Mouse (Mus musculus): ENCODE measurements around the gene Zscan25. TPM values are rescaled to one million over a fixed set of nuclear protein-coding genes. Genes with fewer than 3 reads are reported as not detected.
"Not testable (repeated sequence)": the region's sequence is repeated elsewhere in the genome, so short reads cannot be mapped to it uniquely, and the experiment has no call there.

Gene Zscan25
- total and polyA plus RNA-seq, 3 experiments: 15.1 to 26.5 TPM; not detected in 1

- H3K27ac ChIP-seq (ENCODE audit: control insufficient read depth, low read depth, low read length): no peak overlapping the region
- H3K4me3 ChIP-seq (ENCODE audit: control insufficient read depth in 1 of 2, insufficient read depth in 1 of 2, low read depth in 2 of 2, low read length in 2 of 2): no peak overlapping the region
- peaks cover 2 to 18% of the 10 kb centered on the region in 2 experiments; a peak in 3 of 4 replicates for H3K36me3 ChIP-seq (ENCODE audit: control insufficient read depth in 1 of 2, insufficient read depth in 2 of 2, low read length in 2 of 2)
- no peaks in the 10 kb centered on the region for H3K4me1 ChIP-seq (ENCODE audit: control insufficient read depth in 1 of 2, insufficient read depth in 2 of 2, low read length in 2 of 2)
- H3K9ac ChIP-seq (ENCODE audit: control insufficient read depth, low read depth, low read length, poor library complexity, severe bottlenecking): no peak overlapping the region
- no peak for DNase-seq (ENCODE audit: low read depth, low spot score)
- no peaks in the 10 kb centered on the region for H3K27me3 ChIP-seq (ENCODE audit: control insufficient read depth in 1 of 2, insufficient read depth in 2 of 2, low read length in 2 of 2)
- H3K9me3 ChIP-seq (replicated peaks; ENCODE audit: insufficient read depth, low read length): no peaks in the 10 kb centered on the region
- no peaks in the 10 kb centered on the region for H3K79me2 ChIP-seq (ENCODE audit: control insufficient read depth, insufficient read depth, low read length, poor library complexity)
- TF ChIP-seq HCFC1 (IDR thresholded peaks at IDR 0.05; ENCODE audit: low read depth, low read length): no peak
- TF ChIP-seq ZC3H11A (IDR thresholded peaks at IDR 0.05; ENCODE audit: low read depth, low read length): no peak
- TF ChIP-seq POLR2A (IDR thresholded peaks at IDR 0.05; ENCODE audit: control insufficient read depth in 1 of 2, insufficient read depth in 1 of 2, low read depth in 1 of 2, low read length in 2 of 2, poor library complexity in 1 of 2): no peak
- no peak for TF ChIP-seq GABPA (IDR thresholded peaks at IDR 0.05; ENCODE audit: low read depth, low read length)
Measured at GRCm38 (mm10) chr5:145290697-145291096, 10.4 kb downstream of the Zscan25 start.

- H3K9me3 ChIP-seq (replicated peaks; ENCODE audit: insufficient read depth, low read length): no peaks in the 10 kb centered on the region
- no peak overlapping the region for H3K27ac ChIP-seq (ENCODE audit: control insufficient read depth, low read depth, low read length)
- no peaks in the 10 kb centered on the region for H3K4me1 ChIP-seq (ENCODE audit: control insufficient read depth in 1 of 2, insufficient read depth in 2 of 2, low read length in 2 of 2)
- peaks cover 0 to 16% of the 10 kb centered on the region in 2 experiments; a peak in 2 of 4 replicates for H3K36me3 ChIP-seq (ENCODE audit: control insufficient read depth in 1 of 2, insufficient read depth in 2 of 2, low read length in 2 of 2)
- H3K79me2 ChIP-seq (ENCODE audit: control insufficient read depth, insufficient read depth, low read length, poor library complexity): no peaks in the 10 kb centered on the region
- DNase-seq (ENCODE audit: low read depth, low spot score): no peak
- no peaks in the 10 kb centered on the region for H3K27me3 ChIP-seq (ENCODE audit: control insufficient read depth in 1 of 2, insufficient read depth in 2 of 2, low read length in 2 of 2)
- H3K9ac ChIP-seq (ENCODE audit: control insufficient read depth, low read depth, low read length, poor library complexity, severe bottlenecking): no peak overlapping the region
- no peak overlapping the region for H3K4me3 ChIP-seq (ENCODE audit: control insufficient read depth in 1 of 2, insufficient read depth in 1 of 2, low read depth in 2 of 2, low read length in 2 of 2)
- no peak for TF ChIP-seq MAX (IDR thresholded peaks at IDR 0.05; ENCODE audit: low read length)
- TF ChIP-seq POLR2AphosphoS2 (IDR thresholded peaks at IDR 0.05; ENCODE audit: low read length): peak; percentile 37; the same call in 1 of the 2 replicates
Measured at GRCm38 (mm10) chr5:145292398-145292797, 12.1 kb downstream of the Zscan25 start.

- no peak for TF ChIP-seq TBP (IDR thresholded peaks at IDR 0.05; ENCODE audit: low read depth, low read length)
- no peak for TF ChIP-seq NRF1 (IDR thresholded peaks at IDR 0.05; ENCODE audit: insufficient read depth, low read depth, low read length, poor library complexity, severe bottlenecking)
- no peak for TF ChIP-seq MAZ (IDR thresholded peaks at IDR 0.05; ENCODE audit: low read depth, low read length)
- TF ChIP-seq POLR2AphosphoS5 (IDR thresholded peaks at IDR 0.05; ENCODE audit: borderline replicate concordance, low read depth, low read length): no peak
- no peak for TF ChIP-seq EP300 (IDR thresholded peaks at IDR 0.05; ENCODE audit: low read depth in 1 of 2, low read length in 2 of 2)
- no peak for TF ChIP-seq TAL1 (IDR thresholded peaks at IDR 0.05; ENCODE audit: low read length)
- TF ChIP-seq MXI1 (IDR thresholded peaks at IDR 0.05; ENCODE audit: low read depth, low read length): no peak
- TF ChIP-seq RCOR1 (IDR thresholded peaks at IDR 0.05; ENCODE audit: low read depth, low read length): no peak
- no peak for TF ChIP-seq SIN3A (IDR thresholded peaks at IDR 0.05; ENCODE audit: low read length)
- no peak for TF ChIP-seq ZKSCAN1 (IDR thresholded peaks at IDR 0.05; ENCODE audit: low read depth, low read length)
- TF ChIP-seq UBTF (IDR thresholded peaks at IDR 0.05; ENCODE audit: borderline replicate concordance, insufficient read depth, low read depth, low read length): no peak
- TF ChIP-seq JUND (IDR thresholded peaks at IDR 0.05; ENCODE audit: low read depth, low read length): no peak
- no peak for TF ChIP-seq POLR2A (IDR thresholded peaks at IDR 0.05; ENCODE audit: control insufficient read depth in 1 of 2, insufficient read depth in 1 of 2, low read depth in 1 of 2, low read length in 2 of 2, poor library complexity in 1 of 2)
- no peak for TF ChIP-seq BHLHE40 (IDR thresholded peaks at IDR 0.05; ENCODE audit: borderline replicate concordance, low read depth, low read length)
- TF ChIP-seq CHD1 (IDR thresholded peaks at IDR 0.05; ENCODE audit: low read depth, low read length): no peak
- no peak for TF ChIP-seq ZMIZ1 (IDR thresholded peaks at IDR 0.05; ENCODE audit: low read depth, low read length)
- Histone ChIP-seq H3K36me3 (ENCODE audit: control insufficient read depth in 1 of 2, insufficient read depth in 2 of 2, low read length in 2 of 2) (0 out of 4 replicates have a peak, but pooled peaks cover 0 to 3% of the 10 kb centered on the region in 2 experiments), H3K79me2 (ENCODE audit: control insufficient read depth, insufficient read depth, low read length, poor library complexity) (no peaks in the 10 kb centered on the region), H3K27me3 (ENCODE audit: control insufficient read depth in 1 of 2, insufficient read depth in 2 of 2, low read length in 2 of 2) (no peaks in the 10 kb centered on the region), H3K9ac (ENCODE audit: control insufficient read depth, low read depth, low read length, poor library complexity, severe bottlenecking) (no peak overlapping the region), H3K27ac (ENCODE audit: control insufficient read depth, low read depth, low read length) (no peak overlapping the region), H3K4me1 (ENCODE audit: control insufficient read depth in 1 of 2, insufficient read depth in 2 of 2, low read length in 2 of 2) (peaks cover 0 to 3% of the 10 kb centered on the region in 2 experiments; a peak in 1 of 4 replicates), H3K9me3 (replicated peaks; ENCODE audit: insufficient read depth, low read length) (no peaks in the 10 kb centered on the region), H3K4me3 (ENCODE audit: control insufficient read depth in 1 of 2, insufficient read depth in 1 of 2, low read depth in 2 of 2, low read length in 2 of 2) (no peak overlapping the region)
- DNase-seq (ENCODE audit: low read depth, low spot score): no peak
Measured at GRCm38 (mm10) chr5:145300469-145300868, 20.2 kb downstream of the Zscan25 start.

DNA sequence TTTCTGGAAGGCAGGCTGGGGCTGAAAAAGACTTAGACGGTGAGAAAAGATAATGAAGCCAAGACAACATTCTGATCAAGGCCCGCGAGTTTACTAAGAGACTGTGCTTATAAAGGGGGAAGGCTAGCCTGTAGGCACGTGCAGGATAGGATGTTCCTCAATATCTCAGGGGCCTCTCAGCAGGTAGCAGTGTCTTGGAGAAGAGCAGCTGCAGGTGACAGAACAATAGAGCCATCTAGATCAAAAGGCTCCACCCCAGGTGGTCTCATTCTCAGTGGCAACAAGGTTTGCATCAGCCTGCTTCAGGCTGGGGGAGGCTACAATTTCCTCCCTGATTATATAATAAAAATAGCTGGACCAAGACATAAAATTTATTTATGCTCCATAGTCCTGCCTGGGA lies 21.5 kb downstream of the Zscan25 start:
- not testable (repeated sequence) for H3K9me3 ChIP-seq (replicated peaks; ENCODE audit: insufficient read depth, low read length); H3K9ac ChIP-seq (ENCODE audit: control insufficient read depth, low read depth, low read length, poor library complexity, severe bottlenecking); H3K79me2 ChIP-seq (ENCODE audit: control insufficient read depth, insufficient read depth, low read length, poor library complexity); H3K27ac ChIP-seq (ENCODE audit: control insufficient read depth, low read depth, low read length); DNase-seq (ENCODE audit: low read depth, low spot score); H3K4me3 ChIP-seq (ENCODE audit: control insufficient read depth in 1 of 2, insufficient read depth in 1 of 2, low read depth in 2 of 2, low read length in 2 of 2); H3K4me1 ChIP-seq (ENCODE audit: control insufficient read depth in 1 of 2, insufficient read depth in 2 of 2, low read length in 2 of 2); H3K27me3 ChIP-seq (ENCODE audit: control insufficient read depth in 1 of 2, insufficient read depth in 2 of 2, low read length in 2 of 2); H3K36me3 ChIP-seq (ENCODE audit: control insufficient read depth in 1 of 2, insufficient read depth in 2 of 2, low read length in 2 of 2)
